Mouse (Mus musculus) urinary bladder, adult 18-20 months (tissue): ENCODE measurements around the gene Ccl26.
"Not testable (repeated sequence)": the region's sequence is repeated elsewhere in the genome, so short reads cannot be mapped to it uniquely, and the experiment has no call there.

Experiments
- DNase-seq, 2 experiments: peaks; one replicate each; pipeline ENCODE4 v3.0.0; 2022; ENCODE audit warnings: low spot score in 2 of 2, mixed read lengths in 2 of 2

Ccl26 gene

DNA sequence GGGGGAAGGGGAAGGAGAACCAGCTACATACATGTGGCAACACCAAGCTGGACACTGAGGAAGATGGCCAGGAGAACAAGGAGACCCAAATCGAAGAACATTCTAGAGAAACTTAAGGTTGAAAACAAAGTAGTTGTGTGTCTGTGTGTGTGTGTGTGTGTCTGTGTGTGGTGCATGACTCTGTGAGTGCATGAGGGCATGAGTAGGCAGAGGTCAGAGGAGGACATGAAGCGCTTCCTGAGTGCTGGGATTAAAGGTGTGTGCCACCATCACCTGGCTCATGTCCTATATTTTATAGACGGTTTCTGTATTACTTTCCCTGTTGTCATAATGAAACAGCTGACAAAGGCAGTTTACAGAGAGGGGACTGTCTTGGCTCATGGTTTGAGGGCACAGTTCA, at the start of gene Ccl26:
TSS of gene Ccl26 (minus strand) at position 101 of the 400 bp plus-strand sequence.
- DNase-seq: no peak

GRCm38 (mm10) chr5:135609794-135610193, 46.4 kb upstream of the Ccl26 start:
- DNase-seq: no peak

DNA sequence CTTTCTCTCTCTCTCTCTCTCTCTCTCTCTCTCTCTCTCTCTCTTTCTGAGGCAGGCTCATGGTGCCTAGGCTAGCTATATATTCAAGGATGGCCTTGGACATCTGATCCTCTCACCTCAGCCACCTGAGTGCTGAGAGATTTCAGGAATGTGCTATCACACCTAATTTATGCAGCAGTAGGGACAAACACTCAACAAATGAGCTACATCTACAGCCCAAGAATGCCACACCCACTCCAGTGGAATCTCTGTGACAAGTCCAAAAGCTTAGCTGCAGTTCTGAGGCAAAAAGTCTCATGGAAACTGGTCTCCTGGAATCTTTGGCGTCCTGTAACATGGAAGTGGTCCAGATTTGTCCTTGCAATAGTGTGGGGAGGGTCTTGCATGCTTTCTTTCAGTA, 44.2 kb upstream of the Ccl26 start:
- DNase-seq: no peak

GRCm38 (mm10) chr5:135606717-135607116, 43.3 kb upstream of the Ccl26 start:
- DNase-seq: not testable (repeated sequence)

- not testable (repeated sequence) for DNase-seq
Measured at GRCm38 (mm10) chr5:135604643-135605042, 41.3 kb upstream of the Ccl26 start.

DNA sequence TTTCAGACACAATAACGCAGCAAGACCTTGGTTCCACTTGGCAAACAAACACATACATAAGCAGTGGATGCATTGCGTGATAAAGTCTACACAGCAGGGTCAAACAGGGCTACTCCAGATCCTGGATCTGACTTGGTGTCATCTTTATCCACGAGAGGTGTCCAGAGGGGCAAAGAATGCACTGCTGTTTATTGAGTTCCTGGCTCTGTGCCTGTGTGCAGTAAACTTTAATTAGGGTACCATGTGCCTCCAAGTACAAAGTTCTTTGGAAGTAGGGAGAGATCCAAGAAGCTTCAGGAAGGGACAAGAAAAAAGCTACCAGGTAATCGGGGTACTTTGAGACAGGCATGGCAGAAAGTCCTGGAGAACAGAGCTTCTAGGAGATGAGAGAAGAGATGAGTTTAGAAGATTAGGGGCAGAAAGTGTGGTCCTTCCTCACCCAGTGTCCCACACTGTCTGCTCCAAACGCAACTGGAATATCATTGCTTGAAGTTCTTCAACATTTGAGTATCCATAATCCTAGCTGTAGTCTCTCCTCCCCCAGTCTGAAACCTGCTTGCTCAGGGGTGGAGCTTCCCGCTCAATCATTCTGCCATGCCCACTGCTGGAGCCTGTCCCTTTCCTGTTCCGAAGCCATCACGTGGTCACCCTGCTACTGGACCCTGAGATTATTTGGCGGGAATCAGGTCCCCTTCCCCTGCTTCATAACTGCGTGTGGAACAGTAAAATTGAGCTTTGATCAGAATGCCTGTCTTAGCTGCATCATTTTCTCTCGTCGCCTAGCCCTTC, 26.8 kb upstream of the Ccl26 start:
- DNase-seq: no peak

DNA sequence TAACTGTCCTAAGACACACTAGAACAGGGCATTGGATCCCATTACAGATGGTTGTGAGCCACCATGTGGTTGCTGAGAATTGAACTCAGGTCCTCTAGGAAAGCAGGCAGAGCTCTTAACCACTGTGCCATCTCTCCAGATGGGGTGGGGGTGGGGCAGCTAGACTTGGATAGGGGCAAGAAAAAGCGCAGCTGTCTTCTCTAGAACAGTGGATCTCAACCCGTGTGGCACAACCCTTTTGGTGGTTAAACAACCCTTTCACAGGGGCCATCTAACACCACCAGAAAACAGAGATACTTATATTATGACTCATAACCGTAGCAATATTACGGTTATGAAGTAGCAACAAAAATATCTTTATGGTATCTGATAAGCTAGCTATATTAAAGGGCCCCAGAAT, 24.4 kb upstream of the Ccl26 start:
- DNase-seq: no peak

DNA sequence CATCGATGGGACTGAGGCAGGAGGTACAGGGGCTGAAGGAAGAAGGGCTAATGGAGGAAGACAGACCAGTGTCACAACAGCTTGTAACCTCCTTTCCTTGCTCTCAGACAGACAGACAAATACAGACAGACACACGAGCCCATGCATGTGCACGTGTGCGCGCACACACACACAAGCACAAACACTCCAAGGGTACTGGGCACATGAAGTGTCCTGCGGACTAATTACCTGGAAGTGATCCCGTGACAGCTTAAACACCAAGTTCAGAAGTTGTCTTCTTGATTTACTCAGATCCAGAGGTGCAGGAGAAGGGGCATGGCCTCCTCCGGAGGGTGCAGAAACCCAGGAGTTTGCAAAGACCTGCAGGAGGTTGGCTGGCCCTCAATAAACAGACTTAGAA, 22.3 kb upstream of the Ccl26 start:
- no peak for DNase-seq

DNA sequence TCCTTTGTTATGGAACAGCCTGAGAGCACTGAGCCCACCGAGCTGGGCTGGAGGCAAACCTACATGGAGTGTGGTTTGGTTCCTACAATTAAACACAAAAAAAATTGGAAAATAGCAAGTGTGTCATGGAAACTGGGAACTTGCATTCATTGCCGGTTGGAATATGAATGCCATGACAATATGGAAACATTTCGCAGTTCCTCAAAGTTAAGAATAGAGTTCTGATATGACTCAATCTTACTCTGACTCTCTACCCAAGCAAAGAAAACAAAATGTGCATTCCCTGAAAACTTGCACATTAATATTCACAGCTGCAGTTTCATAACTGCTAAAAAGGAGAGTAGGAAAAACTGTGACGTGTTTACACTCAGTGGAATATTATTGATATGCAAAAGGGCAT, 19.0 kb upstream of the Ccl26 start:
- DNase-seq: no peak

DNA sequence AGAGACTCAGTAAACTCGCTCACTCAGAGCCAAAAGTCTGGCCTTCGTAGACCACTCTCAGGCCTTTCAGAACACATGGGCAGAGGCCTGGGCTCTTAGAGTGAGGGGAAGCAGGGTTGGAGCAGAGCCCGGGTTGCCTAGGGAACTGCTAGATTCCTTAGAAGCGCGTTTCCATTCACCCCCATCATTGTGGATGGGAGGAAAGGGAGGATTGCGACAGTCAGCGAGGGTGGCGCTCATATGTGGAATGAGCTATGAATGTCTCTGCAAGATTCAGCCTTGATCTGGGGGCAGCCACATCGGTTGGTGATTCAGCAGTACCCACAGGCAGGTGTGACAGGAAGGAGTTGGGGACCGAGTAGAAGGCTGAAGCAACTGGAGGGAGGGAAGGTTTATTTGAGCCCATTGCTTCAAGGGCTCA, 16.0 kb upstream of the Ccl26 start:
- no peak for DNase-seq

DNA sequence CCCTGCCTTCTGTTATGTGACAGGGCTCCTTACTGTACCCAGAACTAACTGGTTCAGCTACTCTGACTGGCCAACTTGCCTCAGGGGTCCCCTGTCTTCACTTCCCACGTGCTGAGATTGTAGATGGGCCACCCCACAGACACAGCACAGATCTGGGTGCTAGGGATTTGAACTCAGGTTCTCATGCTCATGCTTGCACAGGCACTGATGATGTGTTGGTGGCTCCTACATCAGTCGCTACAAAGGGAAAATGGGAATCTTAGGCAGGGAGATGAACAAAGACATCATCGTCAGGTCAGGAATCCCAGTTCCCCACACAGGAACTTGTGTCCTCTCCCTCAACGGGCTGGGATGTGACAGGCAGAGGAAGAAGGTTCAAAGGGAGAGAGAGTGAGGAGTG, 12.7 kb upstream of the Ccl26 start:
- no peak for DNase-seq

GRCm38 (mm10) chr5:135573006-135573405, 9.6 kb upstream of the Ccl26 start, which contains the start of gene Ccl24:
TSS of gene Ccl24 (minus strand) at chr5:135573049.
- DNase-seq: no peak

- DNase-seq: no peak
Measured at GRCm38 (mm10) chr5:135568698-135569097, 5.3 kb upstream of the Ccl26 start.

- DNase-seq: no peak
Measured at GRCm38 (mm10) chr5:135567556-135568265, 4.3 kb upstream of the Ccl26 start.

DNA sequence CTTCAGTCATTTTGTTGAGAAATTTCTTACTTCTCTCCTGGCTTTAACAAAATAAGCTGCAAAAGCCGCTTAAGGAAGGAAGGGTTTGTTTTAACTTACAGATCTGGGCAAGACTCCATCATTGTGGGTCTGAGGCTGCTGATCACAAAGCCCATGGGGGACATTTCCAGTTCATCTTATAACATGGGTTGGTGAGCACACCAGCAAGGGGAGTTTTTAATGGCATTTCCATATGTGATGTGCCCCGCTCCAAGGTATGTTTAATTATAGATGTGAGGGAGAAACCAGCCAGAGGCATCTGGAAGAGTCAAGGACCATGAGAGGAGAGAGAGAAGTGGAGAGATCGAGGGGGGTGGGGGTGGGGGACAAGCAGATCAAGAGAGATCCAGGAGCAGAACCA, 5.7 kb downstream of the Ccl26 start:
- no peak for DNase-seq

GRCm38 (mm10) chr5:135557051-135557450, 6.3 kb downstream of the Ccl26 start:
- DNase-seq: no peak

GRCm38 (mm10) chr5:135556259-135556658, 7.1 kb downstream of the Ccl26 start:
- no peak for DNase-seq

DNA sequence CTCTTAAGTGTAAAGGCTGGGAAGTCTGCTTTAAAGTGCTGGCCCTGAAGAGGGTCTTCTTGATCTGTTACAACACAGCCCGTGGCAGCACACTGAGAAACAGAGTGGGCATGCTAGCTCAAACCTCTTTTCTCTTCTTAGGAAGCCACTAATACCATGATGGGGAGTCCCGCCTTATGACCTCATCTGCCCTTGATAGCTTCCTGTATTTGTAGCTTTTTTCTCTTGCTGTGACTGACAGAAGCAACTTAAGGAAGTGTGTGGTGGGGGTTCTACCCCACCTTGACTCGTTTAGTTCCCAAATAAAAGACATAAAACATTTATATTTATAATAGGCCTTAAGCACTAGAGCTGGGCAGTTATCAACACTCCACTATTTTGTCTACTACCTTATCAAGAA, 11.8 kb downstream of the Ccl26 start:
- DNase-seq: no peak

GRCm38 (mm10) chr5:135550910-135551309, 12.5 kb downstream of the Ccl26 start:
- no peak for DNase-seq

- DNase-seq: no peak
Measured at GRCm38 (mm10) chr5:135547990-135548389, 15.4 kb downstream of the Ccl26 start.

- peak; percentile 98 to 99 for DNase-seq
Measured at GRCm38 (mm10) chr5:135544865-135545797, 18.2 kb downstream of the Ccl26 start, which contains the start of gene Hip1. TSS of gene Hip1 (minus strand) at chr5:135545120.

DNA sequence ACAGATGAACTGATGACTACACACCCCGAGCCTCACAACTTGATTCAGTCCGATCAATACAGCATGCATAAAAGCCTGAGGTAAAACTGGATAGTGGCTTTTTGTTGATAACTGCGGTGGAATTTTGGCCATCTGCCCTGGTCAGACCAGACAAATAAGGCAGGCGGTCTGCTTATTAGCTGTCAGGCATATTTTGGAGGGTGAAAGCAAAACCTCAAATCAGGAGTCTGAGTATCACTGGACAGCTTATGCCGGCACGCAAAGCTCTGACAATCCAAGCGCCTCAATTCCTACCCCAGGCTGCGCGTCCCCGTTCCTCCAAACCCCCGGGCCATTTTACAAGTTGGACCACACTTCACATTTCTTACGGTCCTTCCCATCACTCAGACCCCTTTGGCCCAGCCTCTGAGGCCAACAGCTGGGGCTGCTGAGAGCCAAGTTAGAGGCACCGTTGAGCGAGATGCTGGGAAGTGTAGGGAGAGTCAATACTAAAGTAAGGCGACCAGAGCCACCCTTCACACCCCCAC, 19.3 kb downstream of the Ccl26 start:
- peak in 1 of 2 experiments; percentile 6 for DNase-seq
